Mouse (Mus musculus): ENCODE data around the gene Ncoa3.
A peak's percentile ranks its signal among the peaks of the same experiment; 100 is the strongest.

The Ncoa3 gene

GRCm38 (mm10) chr2:166077371-166077770 lies 84.9 kb downstream of the Ncoa3 start:
- ATAC-seq (ENCODE audit: low TSS enrichment): no peak

GRCm38 (mm10) chr2:166079231-166079630 lies 86.8 kb downstream of the Ncoa3 start:
- ATAC-seq (ENCODE audit: low TSS enrichment): no peak

- 0 out of 2 replicates have a peak, but pooled peaks have one; percentile 29 for ATAC-seq (ENCODE audit: low TSS enrichment)
Observed at GRCm38 (mm10) chr2:166079961-166080885, 87.8 kb downstream of the Ncoa3 start.

- ATAC-seq (ENCODE audit: low TSS enrichment): no peak
Observed at GRCm38 (mm10) chr2:166080967-166081750, 88.7 kb downstream of the Ncoa3 start.

GRCm38 (mm10) chr2:166082193-166082592 lies 89.8 kb downstream of the Ncoa3 start:
- peak; percentile 36; the same call in 1 of the 2 replicates for ATAC-seq (ENCODE audit: low TSS enrichment)

GRCm38 (mm10) chr2:166082661-166083060 lies 90.2 kb downstream of the Ncoa3 start:
- ATAC-seq (ENCODE audit: low TSS enrichment): no peak

- ATAC-seq (ENCODE audit: low TSS enrichment): no peak
Observed at GRCm38 (mm10) chr2:166083542-166084031, 91.2 kb downstream of the Ncoa3 start.

GRCm38 (mm10) chr2:166084111-166084510 lies 91.7 kb downstream of the Ncoa3 start:
- ATAC-seq (ENCODE audit: low TSS enrichment): no peak

GRCm38 (mm10) chr2:166084964-166085363 lies 92.5 kb downstream of the Ncoa3 start:
- peak; percentile 25; the same call in 1 of the 2 replicates for ATAC-seq (ENCODE audit: low TSS enrichment)

GRCm38 (mm10) chr2:166085780-166086179 lies 93.3 kb downstream of the Ncoa3 start:
- ATAC-seq (ENCODE audit: low TSS enrichment): no peak

GRCm38 (mm10) chr2:166086457-166087233 lies 94.2 kb downstream of the Ncoa3 start:
- ATAC-seq (ENCODE audit: low TSS enrichment): no peak

- ATAC-seq (ENCODE audit: low TSS enrichment): no peak
Observed at GRCm38 (mm10) chr2:166088991-166089390, 96.6 kb downstream of the Ncoa3 start.

- ATAC-seq (ENCODE audit: low TSS enrichment): no peak
Observed at GRCm38 (mm10) chr2:166090131-166090581, 97.7 kb downstream of the Ncoa3 start.

- ATAC-seq (ENCODE audit: low TSS enrichment): no peak
Observed at GRCm38 (mm10) chr2:166091599-166091998, 99.2 kb downstream of the Ncoa3 start.

GRCm38 (mm10) chr2:166092412-166092811 lies 100.0 kb downstream of the Ncoa3 start:
- no peak for ATAC-seq (ENCODE audit: low TSS enrichment)

- ATAC-seq (ENCODE audit: low TSS enrichment): no peak
Observed at GRCm38 (mm10) chr2:166096300-166096699, 103.9 kb downstream of the Ncoa3 start.

GRCm38 (mm10) chr2:166096834-166097233 lies 104.4 kb downstream of the Ncoa3 start:
- ATAC-seq (ENCODE audit: low TSS enrichment): no peak

GRCm38 (mm10) chr2:166097443-166098291 lies 105.2 kb downstream of the Ncoa3 start:
- ATAC-seq (ENCODE audit: low TSS enrichment): no peak

- ATAC-seq (ENCODE audit: low TSS enrichment): no peak
Observed at GRCm38 (mm10) chr2:166098292-166098933, 106.0 kb downstream of the Ncoa3 start.

Measured in frontal cortex, adult (tissue).